Mouse (Mus musculus) c-Kit-positive CD71-negative TER-119-negative erythroid progenitor cells, embryonic 14.5 days (primary cell): ENCODE measurements around the gene Col25a1.

Source experiments
- DNase-seq: peaks from one replicate; pipeline ENCODE4 v3.0.0-alpha.2; 2013; ENCODE audit warnings: low read depth

Col25a1 gene

GRCm38 (mm10) chr3:130327039-130328015 is 196.0 kb downstream of the Col25a1 start:
- DNase-seq, result no peak

- DNase-seq, result no peak
Observed at GRCm38 (mm10) chr3:130328909-130329308, 197.6 kb downstream of the Col25a1 start.

DNA sequence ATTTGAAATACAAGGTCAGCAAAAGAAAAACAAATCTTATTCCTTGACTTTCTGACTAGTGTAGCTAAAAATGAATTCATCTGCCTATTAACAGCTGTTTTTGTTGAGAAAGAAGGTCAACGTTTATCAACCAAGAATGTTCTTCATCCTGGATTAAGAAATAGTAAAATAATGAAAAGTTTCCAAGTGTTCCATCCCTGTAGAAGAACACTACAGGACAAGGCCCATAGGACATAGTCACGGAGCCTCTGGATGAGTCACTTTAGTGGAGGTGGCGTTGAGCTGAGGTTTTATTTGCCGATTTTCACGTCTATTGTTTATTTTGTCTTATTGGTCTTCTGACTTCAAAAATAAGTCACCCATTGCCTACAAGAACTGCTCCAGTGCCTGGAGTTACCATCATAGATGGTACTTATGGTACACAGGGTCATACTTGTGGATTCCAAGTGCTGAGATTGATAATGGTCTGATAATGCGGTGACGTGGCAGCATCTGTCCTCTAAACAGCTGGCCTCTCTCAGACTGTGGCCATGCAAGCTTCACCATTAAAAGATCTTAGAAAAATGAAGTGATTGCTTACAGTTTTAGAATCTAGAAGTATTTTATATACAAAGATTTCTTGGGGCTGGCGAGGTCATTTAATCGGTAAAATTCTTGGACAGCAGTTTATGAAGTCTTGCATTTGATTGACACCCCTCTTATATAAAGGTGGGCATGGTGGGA is 198.7 kb downstream of the Col25a1 start:
- no peak for DNase-seq

DNA sequence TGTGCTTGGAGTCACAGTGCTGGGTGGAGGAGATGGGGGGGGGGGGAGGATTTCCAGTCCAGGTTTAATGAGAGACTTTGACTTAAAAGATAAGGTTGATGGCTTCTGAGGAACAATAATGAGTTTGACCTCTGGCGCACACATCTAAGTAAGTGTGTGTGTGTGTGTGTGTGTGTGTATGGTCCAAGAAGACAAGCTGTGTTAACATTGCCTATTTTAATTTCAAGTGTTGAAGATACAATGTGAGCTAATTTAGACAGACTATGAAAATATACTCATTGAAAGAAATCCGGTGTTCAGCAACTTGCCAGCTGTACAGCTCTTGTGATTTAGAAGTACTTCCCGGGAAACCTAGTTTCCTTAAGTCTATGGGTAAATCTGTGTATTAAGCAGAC is 199.3 kb downstream of the Col25a1 start:
- DNase-seq, result no peak

DNA sequence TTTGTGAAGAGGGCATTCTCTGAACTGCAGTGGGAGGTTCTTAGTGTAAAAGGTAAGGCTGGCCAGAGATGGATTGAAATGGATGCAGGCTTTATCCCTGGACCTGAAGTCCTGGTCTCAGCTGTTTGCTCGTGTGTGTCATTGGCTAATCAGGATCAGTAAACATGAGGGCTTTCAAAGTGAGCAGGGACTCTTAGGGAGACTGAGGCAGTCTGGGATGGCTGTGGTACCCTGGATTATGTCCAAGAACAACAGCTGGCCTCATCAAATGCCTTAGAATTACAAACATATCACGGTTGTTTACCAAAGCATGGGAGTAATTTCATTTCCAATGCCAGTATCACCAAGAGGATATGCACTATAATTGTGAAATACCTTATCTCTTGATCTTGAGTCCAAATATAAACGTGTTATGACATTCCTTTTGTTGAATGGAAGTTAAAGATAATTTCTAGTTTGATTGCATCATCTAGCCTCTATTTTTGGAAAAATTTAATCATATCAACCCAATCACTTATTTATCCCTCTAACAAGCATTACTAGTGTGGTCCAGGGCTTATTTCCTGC is 201.1 kb downstream of the Col25a1 start:
- DNase-seq, result no peak

DNA sequence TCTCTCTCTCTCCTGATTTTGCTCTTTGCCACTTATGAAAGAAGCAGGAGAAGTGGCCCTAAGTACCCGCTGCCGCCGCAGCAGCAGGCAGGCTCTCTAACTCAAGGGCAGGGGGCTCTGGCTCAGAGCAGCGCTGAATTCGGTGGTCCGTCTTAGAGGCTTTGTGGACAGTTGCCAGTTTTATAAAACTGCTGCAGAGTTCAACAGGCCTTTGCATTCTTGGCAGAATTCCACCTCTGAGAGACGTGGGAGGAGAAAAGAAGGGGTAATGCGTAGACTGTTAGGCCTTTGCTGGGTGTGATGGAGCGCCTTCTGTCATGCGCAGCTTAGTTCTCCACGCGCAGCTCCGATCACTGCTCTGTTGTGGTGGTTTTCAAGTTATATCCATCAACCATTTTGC is 206.6 kb downstream of the Col25a1 start:
- DNase-seq, result no peak

DNA sequence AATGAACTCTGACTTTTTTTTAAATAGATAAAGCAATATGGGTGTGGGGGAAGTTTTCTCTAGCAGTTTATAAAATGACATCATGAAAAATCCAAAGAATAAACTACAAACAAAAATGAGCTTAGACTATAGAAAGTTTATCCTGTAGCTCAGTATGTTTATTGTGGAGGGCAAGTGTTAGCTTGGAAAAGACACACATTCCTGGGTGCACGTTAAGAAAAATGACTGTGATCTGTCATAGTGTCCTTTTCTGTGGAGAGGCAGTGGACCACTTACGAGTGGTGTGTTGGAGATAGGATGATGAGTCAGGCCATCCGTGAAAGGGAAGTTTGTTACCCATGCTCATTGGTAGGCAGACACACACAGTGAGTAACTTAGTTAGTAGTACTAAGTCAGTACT is 207.1 kb downstream of the Col25a1 start:
- no peak for DNase-seq

- no peak for DNase-seq
Observed at GRCm38 (mm10) chr3:130350161-130350560, 218.9 kb downstream of the Col25a1 start.

DNA sequence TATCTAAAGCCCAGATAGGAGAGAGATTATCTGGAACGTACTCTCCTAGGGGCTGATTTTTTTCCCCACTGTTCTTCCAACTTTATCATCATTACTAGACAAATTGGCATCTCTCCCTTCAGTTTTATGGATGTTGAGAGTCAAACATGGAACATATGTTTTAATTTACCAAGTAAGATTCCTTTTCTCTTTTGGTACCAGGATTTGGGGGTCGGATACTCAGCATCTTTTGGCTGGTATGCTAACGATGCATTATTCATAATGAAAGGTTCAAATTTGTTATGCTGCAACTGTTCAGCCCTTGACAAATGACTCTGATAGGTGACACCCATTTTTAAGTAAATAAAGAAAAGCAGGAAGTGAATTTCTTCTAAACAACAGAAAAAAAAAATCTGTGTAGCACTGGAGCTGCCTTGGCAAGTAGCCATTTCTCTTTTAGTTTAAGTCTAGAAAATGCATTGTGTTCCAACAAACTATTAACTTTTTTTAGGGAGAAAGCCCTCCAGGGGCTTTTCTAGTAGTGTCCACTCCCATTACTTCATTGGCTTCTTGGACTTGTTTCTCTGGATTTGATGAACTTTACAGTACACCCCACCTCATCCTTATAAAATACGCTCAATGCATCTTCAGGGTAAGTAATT is 223.2 kb downstream of the Col25a1 start:
- DNase-seq, result no peak

DNA sequence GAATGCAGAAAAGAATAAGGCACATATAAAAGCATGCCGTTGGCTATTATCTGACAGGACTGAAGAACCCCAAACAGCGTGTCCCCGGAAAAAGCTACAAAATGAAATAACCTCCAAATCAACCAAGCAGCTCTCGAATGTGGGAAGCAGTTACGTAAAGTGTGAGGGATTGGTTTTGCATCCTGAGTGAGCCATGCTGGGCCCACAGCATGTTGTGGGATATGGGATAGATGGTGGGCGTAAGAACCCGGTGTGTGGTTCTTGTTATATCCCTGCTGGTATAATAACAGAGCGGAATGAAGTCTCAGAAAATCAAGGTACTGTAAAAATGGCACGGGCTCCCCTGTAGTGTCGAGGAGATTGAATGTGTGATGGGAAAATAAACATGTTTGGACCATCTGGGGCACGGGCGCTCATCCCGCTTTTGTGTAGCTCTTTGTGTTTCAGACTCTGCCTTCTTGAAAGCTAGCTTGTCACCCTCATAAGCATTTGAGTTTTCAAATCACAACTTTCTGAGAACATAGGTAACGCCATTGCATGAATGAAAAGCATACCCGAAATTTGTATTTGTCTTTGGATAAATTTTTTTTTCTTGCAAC is 225.4 kb downstream of the Col25a1 start:
- DNase-seq, result no peak

DNA sequence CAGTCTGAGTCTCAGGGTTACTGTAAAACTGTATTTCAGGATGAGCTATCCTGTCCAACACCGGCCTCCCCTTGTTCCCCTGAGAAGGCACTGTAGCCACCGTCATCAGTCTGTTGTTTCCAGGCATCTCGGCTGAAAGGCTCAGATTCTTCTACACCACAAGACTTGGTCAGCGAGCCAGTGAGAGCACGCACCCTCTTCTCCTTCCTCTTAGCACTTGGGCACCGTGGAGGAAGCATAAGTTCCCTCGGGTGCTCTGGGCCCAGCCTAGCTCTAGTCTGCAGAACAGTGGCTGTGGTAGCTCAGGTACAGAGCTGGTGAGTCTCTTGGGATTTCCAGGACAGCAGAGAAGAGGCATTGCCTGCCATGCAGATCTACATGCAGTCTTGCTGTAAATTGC is 229.5 kb downstream of the Col25a1 start:
- no peak for DNase-seq

DNA sequence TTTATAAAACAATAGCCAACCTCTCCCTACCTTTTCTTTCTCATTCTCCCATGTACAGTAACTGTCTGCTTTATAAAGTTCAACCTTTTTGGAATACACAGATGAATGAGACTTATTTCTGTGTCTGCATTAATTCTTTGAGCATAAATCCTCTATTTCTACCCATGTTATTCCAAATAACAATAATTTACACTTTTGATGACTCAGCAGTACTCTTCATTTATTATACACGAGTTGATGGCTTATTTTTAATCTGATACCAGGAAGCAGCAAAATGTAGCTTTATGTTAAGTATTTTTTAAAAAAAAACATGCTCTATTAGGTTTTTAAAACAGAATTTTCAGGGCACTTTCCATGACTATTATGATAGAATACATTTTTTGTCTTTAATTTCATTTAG is 230.6 kb downstream of the Col25a1 start:
- no peak for DNase-seq

DNA sequence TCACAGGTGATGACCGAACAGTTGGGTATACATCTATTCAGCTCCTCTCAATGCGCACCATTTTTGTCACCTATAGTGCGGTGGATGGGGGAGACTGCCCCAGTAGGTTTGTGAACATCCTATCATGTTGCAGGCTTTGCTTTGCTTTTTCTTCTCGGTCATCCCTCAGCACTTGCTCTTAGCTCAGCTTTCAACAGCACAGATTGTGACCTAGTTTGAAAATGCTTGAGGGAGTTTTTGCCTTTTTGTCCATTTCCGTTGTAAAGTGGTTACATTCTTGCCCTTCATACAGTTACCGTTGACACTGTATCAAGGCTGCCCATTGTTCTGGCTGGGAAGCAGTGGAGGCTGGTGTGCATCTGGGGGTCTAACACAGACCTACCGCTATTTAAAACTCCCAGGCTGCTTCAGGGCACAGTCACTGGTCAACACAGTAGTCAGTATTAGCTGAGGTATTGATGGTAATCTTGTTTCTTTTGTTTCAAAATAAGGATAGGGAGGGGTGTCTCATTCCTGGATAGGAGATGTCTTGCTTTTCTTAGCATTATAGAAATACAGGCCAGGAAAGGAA is 231.6 kb downstream of the Col25a1 start:
- DNase-seq, result no peak

DNA sequence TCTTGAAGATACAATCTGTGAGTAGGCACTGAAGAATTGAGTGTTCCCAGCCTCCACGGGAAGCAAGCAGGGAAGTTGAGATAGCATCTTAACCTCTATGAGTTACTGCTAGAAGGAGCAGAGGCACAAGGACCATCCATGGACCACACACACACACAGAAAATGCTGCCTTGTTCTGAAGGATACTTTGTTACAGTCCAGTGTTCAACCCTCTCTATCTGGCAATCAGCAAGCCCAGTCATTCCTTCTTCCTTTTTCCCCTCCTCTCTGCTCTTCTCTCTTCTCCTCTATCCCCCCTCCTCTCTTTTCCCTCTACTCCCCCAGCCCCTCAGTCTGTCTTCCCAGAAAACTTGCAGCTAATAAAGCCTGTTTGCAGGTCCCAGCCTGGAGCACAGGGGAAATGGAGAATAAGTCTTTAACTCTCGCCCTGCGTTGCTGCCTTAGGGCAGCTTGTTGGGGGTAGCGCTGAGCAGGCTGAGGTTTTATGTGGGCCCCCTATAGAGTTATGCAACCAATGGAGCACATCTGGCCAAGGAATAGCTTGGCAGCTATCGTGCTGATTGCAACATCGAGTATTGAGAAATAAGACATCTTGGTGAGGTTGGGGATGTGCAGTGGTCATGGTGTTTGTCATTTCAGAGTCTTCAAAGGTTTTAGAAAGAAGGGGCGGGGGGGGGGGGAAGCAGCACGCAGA is 235.8 kb downstream of the Col25a1 start:
- DNase-seq, result peak; percentile 17

- DNase-seq, result no peak
Observed at GRCm38 (mm10) chr3:130368352-130368751, 237.1 kb downstream of the Col25a1 start.

- no peak for DNase-seq
Observed at GRCm38 (mm10) chr3:130369113-130369512, 237.8 kb downstream of the Col25a1 start.

DNA sequence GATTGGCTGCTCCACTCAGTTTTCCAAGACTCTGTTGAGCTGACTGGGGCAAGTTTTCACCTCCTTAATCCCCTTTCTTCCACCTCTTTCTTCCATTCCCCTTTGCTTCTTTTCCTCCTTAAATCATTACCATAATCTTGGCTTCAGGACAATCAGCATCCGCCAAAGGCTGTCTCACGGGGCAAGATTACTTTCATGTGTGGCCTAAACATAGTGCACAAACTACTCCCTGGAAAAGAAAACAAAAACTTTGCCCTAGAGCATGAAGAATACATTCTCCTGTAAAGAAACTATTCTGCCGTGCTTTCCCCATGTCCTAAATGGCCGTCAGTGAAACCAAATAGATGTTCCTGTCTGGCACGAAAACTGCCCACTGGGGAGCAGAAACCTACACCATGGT is 238.9 kb downstream of the Col25a1 start:
- DNase-seq, result no peak

DNA sequence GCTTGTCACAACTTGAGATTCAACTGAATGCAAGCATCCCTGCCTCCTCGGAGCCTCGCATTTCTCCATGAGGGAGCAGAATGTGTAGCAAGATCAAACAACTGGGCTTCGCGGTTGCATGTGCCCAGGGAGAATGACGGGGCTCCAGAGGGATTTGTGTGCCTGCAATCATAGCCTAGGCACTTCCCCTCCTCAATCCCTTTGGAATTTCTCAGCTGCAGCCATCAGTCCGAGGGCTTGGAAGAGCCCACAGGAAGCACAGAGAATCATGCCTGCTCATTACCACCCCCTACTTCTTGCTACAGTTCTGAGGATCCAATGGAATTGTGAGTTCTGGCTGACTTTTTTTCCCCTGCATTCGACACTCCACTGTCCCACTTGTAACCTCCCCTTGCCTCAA is 241.8 kb downstream of the Col25a1 start:
- no peak for DNase-seq

- DNase-seq, result no peak
Observed at GRCm38 (mm10) chr3:130374620-130375341, 243.5 kb downstream of the Col25a1 start.

- no peak for DNase-seq
Observed at GRCm38 (mm10) chr3:130377786-130378185, 246.5 kb downstream of the Col25a1 start.
